Mouse (Mus musculus) heart, postnatal 0 days (tissue): ENCODE measurements around the gene Gfi1.

Experiments
- CTCF ChIP-seq: IDR thresholded peaks from 2 replicates; pipeline ENCODE4 v1.5.1; 2016; ENCODE audit warnings: antibody characterized with exemption, control low read depth, low read depth
- EP300 ChIP-seq: IDR thresholded peaks from 2 replicates; pipeline ENCODE4 v1.6.1; 2016; ENCODE audit warnings: antibody characterized with exemption, low read depth

DNA sequence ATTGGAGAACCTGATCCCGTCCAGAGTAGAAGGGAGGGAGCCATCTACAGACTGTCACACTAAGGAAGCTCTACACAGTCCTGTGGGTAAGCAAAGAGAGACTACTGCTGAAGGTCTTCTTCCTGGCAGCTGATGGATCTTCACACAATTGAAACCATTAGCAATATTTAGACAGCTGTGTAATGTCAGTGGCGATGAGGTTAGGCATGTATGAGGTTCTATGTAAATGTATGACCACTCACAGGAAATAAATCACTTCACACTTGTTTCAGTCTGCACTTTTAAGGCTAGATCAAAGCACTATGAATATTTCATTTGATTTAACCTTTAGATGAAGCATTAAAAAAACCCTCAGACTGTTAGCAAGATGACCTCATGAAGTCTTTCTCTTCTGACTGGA, 30.2 kb upstream of the Gfi1 start:
- no peak for TF ChIP-seq CTCF
- no peak for TF ChIP-seq EP300
